Mouse (Mus musculus): ENCODE measurements around the gene Krt27.

DNA sequence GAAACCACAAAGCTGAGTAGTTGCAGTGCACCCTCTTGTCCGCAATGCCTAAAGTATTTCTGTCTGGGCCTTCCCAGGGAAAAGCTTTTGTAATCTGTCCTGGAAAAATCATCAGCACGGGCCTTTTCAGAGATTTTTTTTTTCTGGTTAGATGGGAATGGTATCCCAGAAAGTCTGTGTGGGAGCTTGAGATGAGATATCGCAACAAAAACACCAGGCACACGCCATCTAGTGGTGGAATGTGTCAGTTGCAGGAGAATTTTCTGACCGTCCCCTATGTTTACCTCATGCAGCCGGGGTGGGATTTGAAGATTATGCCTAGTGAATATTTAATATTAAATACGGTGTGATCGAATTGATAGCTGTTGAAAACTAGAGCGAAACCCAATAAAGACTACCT lies 13.5 kb upstream of the Krt27 start:
- TF ChIP-seq CTCF (IDR thresholded peaks at IDR 0.05) = peak; percentile 75
- TF ChIP-seq EP300 (IDR thresholded peaks at IDR 0.05) = no peak

Data from lung, postnatal 0 days (tissue).